Mouse (Mus musculus) thymus, adult 18-20 months (tissue): Measurements from ENCODE around the gene Ptprd.
"Not testable (repeated sequence)": the region's sequence is repeated elsewhere in the genome, so short reads cannot be mapped to it uniquely, and the experiment has no call there.

ENCODE experiments used
- DNase-seq, 2 experiments: peaks; one replicate each; pipeline ENCODE4 v3.0.0; 2022; ENCODE audit warnings: mixed read lengths in 2 of 2

The Ptprd gene

GRCm38 (mm10) chr4:77880213-77880612 lies 331.5 kb downstream of the Ptprd start:
- no peak for DNase-seq

GRCm38 (mm10) chr4:77861269-77861668 lies 350.5 kb downstream of the Ptprd start:
- DNase-seq = no peak

GRCm38 (mm10) chr4:77797391-77797790 lies 414.4 kb downstream of the Ptprd start:
- not testable (repeated sequence) for DNase-seq

GRCm38 (mm10) chr4:77777237-77777636 lies 434.5 kb downstream of the Ptprd start:
- DNase-seq = no peak

GRCm38 (mm10) chr4:77763790-77764189 lies 448.0 kb downstream of the Ptprd start:
- DNase-seq = no peak

- DNase-seq = no peak
These were observed 468.4 kb downstream of the Ptprd start for GRCm38 (mm10) chr4:77743391-77743790.

GRCm38 (mm10) chr4:77721908-77722307 lies 489.9 kb downstream of the Ptprd start:
- no peak for DNase-seq

GRCm38 (mm10) chr4:77717792-77718191 lies 494.0 kb downstream of the Ptprd start:
- no peak for DNase-seq

GRCm38 (mm10) chr4:77710231-77710630 lies 501.5 kb downstream of the Ptprd start:
- DNase-seq = no peak

GRCm38 (mm10) chr4:77698294-77698693 lies 513.5 kb downstream of the Ptprd start:
- DNase-seq = no peak

GRCm38 (mm10) chr4:77675798-77676197 lies 536.0 kb downstream of the Ptprd start:
- DNase-seq = no peak

GRCm38 (mm10) chr4:77664761-77665160 lies 547.0 kb downstream of the Ptprd start:
- DNase-seq = no peak

GRCm38 (mm10) chr4:77662309-77662708 lies 549.5 kb downstream of the Ptprd start:
- DNase-seq = no peak

GRCm38 (mm10) chr4:77655669-77656068 lies 556.1 kb downstream of the Ptprd start:
- DNase-seq = no peak

GRCm38 (mm10) chr4:77649615-77650325 lies 562.0 kb downstream of the Ptprd start:
- DNase-seq = no peak

GRCm38 (mm10) chr4:77648911-77649310 lies 562.9 kb downstream of the Ptprd start:
- DNase-seq = no peak

- no peak for DNase-seq
These were observed 564.2 kb downstream of the Ptprd start for GRCm38 (mm10) chr4:77647451-77648137.

- DNase-seq = no peak
These were observed 567.3 kb downstream of the Ptprd start for GRCm38 (mm10) chr4:77644435-77644834.

- DNase-seq = no peak
These were observed 571.7 kb downstream of the Ptprd start for GRCm38 (mm10) chr4:77640022-77640421.

- DNase-seq = no peak
These were observed 598.6 kb downstream of the Ptprd start for GRCm38 (mm10) chr4:77613129-77613528.

GRCm38 (mm10) chr4:77586624-77587023 lies 625.1 kb downstream of the Ptprd start:
- no peak for DNase-seq

- DNase-seq = no peak
These were observed 625.5 kb downstream of the Ptprd start for GRCm38 (mm10) chr4:77586222-77586621.

GRCm38 (mm10) chr4:77558404-77559202 lies 653.2 kb downstream of the Ptprd start:
- no peak for DNase-seq

- no peak for DNase-seq
These were observed 655.9 kb downstream of the Ptprd start for GRCm38 (mm10) chr4:77555841-77556240.
